Mouse (Mus musculus): ENCODE results near the gene Lamtor1. TPM values are rescaled to one million over a fixed set of nuclear protein-coding genes. Genes with fewer than 3 reads are reported as not detected.

Gene Lamtor1
- 100 to 1,000 TPM in 1 of 2 experiments, 10 to 100 TPM in 1; 94.3 to 103 TPM for total RNA-seq (2021)
- long read RNA-seq, experiment 1, transcript Lamtor1-203 (1 exons, 1,936 nt): minor isoform, 25 of 425 reads
- long read RNA-seq, experiment 1, transcript Lamtor1-201 (5 exons, 1,119 nt): major isoform, 146 of 425 reads
- long read RNA-seq, experiment 1, partial matches to known transcripts: 245 of 425 reads
- long read RNA-seq, experiment 1, other reads (novel, unspliced or antisense): 9 of 425 reads
- long read RNA-seq, experiment 2, transcript Lamtor1-203 (1 exons, 1,936 nt): minor isoform, 11 of 267 reads
- long read RNA-seq, experiment 2, transcript Lamtor1-201 (5 exons, 1,119 nt): major isoform, 104 of 267 reads
- long read RNA-seq, experiment 2, partial matches to known transcripts: 144 of 267 reads
- long read RNA-seq, experiment 2, other reads (novel, unspliced or antisense): 8 of 267 reads

DNA sequence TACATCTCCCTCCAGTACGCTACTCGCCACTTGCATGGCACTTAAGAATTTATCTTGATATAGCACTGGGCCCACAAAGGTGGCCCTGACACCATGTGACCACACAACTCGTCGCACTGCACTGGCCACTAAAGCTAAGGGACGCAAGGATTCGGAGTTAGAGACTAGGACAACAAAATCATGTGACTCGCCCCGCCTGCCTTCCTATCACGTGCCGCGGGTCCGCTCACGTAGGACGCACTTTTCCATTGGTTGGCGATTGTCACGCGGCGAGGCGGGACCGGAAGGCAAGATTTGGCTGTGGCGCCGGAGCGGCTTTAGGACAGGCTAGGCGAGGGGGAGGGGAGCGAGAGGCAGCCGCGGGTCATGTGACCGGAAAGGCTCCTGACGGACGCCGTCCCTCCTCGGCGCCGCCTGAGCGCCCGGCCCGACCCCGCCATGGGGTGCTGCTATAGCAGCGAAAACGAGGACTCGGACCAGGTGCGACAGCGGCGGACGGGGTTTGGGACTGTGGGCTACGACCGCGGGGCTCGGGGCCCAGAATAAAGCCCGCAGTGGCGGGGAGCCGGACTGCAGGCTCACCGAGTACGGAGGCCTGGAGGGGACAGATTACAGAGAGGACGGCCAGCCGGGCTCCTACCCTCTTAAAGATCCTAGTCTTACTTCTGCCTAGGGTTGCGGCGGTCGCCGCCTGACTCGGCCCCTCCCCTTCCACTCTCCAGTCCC, at the start of gene Lamtor1:
Gene Lamtor1, plus strand, starts transcription at position 344 of the 726 bp plus-strand sequence.
- peak; percentile 99 for DNase-seq

DNA sequence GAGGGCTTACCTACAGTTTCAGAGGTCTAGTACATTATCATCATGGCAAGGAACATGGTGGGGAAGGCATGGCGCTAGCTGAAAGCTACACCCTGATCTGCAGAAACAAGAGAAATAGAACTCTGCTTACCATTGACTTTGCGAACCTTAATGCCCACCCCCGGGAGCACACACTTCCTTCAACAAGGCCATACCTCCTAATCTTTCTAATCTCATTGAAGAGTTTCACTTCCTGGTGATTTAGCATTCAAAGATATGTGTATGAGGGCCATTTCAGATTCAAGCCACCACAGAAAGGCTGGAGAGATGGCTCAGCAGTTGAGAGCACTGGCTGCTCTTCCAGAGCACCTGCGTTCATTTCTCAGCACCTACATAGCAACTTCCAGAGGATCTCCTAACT, 48.6 kb upstream of the Lamtor1 start, which contains the start of gene Folr2:
Gene Folr2, minus strand, starts transcription at position 101 of the 400 bp plus-strand sequence.
- DNase-seq: no peak

DNA sequence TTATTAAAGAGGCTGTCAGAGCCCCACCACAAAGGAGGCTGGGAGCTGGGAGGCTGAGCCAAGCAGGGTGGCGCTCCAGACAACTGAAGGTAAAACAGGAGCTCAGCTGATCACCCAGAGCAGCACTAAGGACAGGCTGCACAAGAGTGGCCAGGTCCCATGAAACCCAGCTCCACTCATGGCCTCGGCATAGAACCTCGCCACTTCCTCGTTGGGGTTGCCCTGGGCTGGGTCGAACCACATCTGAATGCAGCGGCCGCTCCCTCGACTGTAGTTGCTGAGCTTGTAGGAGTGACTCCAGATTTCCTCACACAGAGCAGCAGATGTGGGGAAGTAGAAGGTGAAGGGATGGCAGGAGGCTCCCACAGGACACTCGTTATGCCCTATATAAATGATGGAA, 47.3 kb upstream of the Lamtor1 start:
- DNase-seq: no peak

DNA sequence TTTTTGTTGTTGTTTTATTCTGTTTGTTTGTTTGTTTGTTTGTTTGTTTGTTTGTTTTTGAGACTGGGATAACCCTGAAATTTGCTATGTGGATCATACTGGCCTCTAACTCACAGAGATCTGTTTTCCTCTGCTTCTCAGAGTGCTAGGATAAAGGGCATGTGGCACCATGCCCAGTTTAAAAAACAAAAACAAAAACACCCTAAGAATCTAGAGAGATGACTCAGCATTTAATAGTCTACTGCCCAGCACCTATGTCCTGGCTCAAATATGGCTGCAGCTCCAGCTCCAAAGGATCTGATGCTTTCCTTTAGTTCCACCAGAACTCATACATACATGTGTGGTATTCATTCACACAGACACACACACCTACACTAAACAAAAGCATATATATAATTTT, 44.7 kb upstream of the Lamtor1 start:
- no peak for DNase-seq

DNA sequence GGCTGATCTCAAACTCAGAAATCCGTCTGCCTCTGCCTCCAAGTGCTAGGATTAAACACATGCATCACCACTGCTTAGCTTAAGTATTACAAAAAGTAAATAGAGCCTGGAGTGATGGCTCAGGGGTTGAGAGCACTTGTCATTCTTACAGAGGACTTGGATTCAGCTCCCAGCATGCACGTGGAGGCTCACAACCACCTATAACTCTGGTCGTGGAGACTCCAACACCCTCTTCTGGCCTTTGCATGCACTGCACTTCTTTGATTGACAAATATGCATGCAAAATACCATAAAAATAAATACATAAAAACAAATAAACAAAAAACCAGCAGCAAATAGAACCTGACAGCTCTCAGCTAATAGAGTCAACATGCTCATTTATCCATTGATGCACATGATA, 43.4 kb upstream of the Lamtor1 start:
- DNase-seq: no peak

DNA sequence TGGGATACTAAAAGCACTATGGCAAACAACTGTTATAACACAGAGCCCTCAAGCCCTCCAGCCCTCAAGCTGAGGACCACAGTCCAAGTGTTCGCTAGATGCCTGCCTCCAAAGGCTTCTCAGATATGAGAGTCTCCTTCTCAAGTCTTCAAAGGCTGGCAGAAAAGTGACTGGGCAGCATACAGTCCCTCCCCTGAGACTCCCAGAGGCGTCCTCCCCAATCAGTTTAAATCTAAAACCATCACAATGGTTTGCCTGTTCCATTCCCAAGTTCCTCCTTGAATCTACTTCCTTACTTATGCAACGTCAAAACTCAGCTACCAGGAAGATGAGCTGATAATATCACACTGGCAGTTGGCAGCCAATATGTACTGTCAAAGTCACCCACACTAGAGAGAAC, 42.3 kb upstream of the Lamtor1 start, which contains the start of gene Anapc15:
Gene Anapc15, plus strand, starts transcription at position 301 of the 400 bp plus-strand sequence.
- no peak for DNase-seq

DNA sequence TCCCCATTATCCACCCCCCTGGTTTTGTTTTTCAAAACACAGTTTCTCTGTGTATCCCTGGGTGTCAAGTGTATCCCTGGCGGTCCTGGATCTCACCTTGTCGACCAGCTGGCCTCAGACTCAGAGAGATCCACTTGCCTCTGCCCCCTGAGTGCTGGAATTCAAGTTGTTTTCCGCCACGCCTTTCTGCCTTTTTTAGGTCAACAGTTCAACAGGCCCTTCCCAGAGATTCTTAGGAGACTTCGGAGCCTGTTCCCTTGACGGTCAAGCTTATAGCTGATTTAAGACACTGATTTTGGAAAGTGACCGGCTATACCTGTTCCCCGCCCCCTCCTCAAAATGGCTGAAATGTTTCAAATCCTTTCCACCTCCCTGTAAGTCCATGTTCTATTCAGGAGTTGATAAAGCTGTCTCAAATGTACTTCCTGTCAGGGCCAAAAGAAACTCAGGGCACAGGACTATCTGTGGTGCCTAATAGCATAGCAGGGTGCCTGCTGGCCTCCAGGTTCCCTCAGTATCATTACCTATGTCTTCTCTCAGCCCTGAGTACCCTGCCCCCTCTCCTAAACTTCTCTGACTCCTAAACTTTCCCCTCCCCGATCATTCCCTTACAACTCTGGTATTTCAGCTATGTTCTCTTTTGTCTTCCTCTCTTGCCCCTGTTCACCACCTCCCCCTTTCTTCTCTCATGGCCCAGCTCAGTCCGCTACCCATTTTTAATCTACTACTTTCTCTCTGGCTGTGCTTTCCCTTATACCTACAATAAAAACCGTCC, 39.0 kb upstream of the Lamtor1 start:
- DNase-seq: no peak

DNA sequence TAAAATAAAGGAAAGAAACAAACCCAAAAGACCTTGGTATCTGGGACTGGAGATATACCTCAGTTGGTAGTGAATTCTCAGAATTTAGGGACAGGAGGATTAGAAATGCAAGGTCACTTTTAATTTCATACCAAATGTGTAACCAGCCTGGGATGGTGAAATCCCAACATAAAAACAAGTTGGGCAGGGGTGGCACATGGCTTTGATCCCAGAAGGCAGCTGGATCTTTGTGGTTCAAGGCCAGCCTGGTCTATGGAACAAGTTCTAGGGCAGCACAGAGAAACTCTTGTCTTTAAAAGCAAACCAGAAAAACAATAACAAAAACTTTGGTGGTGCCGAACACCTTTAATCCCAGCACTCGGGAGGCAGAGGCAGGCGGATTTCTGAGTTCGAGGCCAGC, 38.2 kb upstream of the Lamtor1 start:
- DNase-seq: no peak

DNA sequence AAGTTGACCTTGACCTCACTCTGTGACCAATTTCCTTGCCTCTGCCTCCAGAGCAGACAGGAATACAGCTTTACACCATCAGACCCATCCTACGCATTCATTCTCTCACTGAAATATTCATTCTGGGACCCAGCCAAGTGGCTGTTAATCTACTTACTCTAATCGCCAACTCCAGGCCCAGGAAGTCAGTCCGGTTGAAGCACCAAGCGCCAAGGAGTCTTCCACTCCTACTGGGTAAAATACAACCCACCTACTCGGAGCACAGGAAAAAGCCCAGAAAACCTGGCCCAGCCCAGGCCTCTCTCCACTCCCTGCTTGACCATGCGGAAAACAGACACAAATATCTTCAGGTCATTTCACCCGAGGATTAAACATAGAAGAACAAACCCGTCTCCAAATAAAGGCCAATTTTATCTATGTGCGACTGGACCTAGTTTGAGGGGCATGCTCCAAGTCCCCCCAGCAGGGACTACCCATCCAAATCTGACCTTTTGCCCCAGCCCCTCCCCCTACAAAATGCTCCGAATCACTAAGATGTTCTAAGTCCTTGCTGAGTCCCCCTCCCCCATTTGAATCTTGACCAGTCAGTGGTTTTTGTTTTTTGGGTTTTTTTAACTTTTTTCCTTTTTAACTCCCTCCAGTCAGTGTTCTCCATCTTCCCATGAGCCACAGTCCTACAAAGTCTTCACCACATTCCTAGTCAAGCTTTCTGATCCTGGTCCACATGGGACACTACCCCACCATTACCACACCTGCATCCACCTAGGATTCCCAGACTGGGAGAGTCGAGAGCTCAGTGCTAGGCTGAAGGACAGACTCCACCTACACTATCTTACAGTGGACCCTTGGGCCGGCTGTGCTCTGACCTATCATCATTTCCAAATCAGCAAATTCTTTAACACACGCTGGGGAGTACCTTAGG, 37.2 kb upstream of the Lamtor1 start:
- no peak for DNase-seq

DNA sequence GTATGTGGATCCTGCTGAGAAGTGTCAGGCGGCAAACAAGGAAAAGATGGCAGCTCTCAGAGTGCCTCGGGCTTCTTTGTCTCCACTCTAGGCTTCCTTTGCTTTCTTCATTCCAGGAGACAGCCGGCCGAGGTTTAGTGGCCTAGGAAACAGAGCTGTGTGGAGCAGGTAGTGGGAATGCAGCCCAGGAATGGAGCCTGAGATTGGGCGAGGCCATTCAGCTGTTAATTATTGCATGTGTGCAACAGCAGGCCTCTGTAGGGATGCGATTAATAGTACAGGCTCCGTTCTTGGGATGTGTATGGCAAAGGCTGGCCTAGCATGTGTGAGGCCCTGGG, 36.6 kb upstream of the Lamtor1 start:
- no peak for DNase-seq

DNA sequence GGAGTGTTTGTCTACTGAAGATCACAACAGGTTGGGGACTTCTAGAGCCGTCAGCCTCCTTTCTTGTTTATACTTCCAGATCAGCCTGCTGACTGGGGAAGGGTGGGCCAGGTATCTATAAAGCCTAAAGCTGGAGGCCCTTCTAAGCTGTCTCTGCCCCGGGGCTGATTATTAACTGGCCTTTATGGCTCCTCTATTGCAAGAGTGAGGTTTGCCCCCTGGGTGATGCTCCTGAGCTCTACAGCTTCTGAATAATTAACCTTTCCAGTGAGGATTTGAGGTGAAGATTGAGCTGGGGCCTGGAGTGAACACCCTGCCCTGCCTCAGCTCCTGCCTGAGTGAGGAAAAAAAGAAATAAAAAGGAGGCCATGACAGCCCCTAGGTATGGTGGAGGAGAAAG, 35.1 kb upstream of the Lamtor1 start, which contains the start of gene Folr1:
Gene Folr1, minus strand, starts transcription at position 160 of the 400 bp plus-strand sequence.
- no peak for DNase-seq

DNA sequence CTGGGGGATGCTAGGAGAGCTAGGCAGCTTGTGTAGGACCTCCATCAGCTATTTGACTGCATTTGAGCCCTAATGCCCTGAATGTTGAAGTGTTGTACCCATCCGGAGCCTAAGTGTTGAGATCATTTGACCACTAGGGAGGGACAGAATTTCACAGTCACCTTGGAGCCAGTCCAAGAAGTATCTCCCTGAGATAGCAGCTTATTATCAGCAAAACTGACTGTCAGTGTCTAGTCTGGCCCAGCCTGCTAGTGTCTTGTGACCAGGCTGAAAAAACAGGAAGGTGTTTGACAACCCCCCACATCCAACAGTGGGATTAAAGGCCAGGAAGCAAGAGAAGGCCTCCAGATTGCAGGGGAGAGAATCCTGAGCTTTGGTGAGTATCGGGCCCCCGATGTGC, 34.4 kb upstream of the Lamtor1 start:
- DNase-seq: no peak

DNA sequence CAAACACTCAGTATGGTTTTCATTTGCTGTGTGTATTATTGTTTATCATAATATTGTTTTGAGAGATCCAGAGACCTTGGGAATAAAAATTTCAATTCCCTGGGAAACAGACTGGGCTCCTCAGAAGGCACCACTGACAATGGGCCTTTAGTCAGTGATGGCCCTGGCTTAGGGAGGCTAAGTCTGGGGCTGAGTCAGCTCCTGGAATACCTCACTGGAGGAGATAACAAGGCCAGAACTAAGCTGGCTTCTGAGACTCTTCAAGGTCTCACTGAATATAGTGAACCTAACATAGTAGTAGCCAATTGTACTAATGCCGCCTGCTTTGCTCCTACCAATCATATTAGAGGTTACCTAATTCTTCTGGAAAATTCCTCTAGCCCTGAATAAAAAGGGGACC, 29.7 kb upstream of the Lamtor1 start:
- no peak for DNase-seq

DNA sequence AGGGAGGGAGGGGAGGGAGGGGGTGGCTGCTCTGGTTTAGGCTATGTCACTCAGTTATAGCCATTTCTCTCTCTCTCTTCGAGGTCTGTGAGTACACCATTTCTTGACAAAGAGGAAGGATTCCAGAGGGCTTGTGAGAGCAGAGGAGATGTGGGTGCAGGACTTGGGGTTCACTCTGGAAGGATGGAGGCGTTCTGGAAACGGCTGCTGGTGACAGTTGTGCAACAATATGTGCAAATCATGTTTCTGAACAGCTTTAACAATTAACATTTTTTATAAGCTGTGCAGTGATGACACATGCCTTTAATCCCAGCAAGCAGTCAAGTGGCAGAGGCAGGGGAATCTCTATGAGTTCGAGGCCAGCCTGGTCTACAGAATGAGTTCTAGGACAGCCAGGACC, 24.8 kb upstream of the Lamtor1 start:
- no peak for DNase-seq

DNA sequence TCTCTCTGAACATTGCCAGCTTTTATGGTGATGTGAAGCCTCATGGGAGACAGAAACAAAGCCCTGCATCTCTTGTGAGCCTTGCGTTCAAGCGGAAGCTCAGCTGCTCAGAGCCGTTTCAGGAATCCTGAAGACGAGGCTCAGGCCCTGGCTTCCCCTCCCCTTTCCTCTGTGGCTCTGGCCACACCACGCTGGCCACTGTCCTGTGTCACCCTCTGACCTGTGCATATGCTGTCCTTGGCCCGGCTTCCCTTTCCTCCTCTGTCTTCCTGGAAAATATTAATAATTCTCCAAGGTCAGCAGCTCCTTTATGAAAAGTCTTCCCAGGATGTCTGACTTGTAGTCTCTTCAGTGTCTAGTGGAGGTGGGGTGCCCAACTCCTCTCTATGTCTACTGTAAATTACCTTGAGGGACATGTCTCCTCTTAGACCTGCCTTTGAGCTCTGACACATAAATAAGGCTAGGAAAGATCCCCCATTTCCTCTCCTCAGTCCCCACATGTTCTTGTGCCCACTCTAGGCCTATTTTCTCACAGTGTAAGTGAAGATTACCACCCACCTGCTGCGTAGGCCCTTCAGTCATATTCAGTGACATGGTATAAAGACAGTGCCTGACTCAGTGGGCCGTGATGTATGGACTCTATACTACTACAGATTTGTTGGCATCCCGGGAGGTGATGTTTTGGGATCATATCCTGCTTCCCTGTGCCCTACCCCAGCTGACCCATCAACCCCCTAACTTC, 23.1 kb upstream of the Lamtor1 start:
- DNase-seq: no peak

DNA sequence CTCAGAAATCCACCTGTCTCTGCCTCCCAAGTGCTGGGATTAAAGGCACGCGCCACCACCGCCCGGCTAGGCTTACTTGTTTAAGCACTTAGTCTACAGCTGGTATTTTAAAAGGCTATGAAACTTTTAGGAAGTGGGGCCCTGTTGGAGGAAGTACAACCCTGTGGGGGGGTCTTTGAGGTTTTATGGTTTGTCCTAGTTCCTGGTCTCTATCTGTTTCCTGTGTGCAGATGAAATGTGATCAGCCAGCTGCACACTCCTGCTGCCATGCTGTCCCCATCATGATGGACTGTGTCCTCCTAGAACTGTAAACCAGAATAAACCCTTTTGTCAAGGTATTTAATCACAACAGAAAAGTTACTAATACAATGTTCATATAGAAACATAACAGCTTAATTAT, 21.5 kb upstream of the Lamtor1 start:
- no peak for DNase-seq

DNA sequence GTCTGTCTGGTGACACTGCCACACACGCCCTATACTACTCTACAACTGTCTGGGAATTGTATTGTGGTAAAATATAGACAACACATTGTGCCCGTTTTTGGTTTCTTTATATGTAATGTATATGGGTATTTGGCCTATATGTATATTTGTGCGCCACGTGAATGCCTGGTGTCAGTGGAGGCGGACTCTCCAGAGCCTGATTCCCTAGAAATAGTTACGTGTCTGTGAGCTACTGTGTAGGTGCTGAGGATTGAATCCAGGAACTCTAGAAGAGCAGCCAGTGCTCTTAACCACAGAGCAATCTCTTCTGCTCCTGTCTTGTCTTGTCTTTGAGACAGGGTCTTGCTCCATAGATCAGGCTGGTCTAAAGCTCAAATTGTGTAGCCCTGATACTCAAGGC, 19.4 kb upstream of the Lamtor1 start:
- DNase-seq: no peak

DNA sequence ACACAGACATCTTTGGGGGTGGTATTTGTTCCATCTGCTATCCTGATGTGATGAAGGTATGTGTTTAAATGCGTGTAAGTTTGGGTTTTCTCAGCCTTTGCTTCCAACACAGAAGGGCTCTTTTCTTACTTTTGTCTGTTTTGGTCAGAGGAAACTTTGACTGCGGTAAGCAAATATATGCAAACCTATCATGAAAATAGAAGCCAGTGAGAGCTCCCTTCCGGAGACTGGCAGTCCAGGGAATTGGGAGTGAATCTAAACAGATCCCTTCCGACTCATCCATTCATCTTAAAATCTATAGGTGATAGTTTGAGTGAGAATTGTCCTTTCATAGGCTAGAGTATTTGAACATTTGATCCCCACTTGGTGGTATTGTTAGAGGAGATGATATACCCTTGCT, 17.2 kb upstream of the Lamtor1 start:
- DNase-seq: no peak

DNA sequence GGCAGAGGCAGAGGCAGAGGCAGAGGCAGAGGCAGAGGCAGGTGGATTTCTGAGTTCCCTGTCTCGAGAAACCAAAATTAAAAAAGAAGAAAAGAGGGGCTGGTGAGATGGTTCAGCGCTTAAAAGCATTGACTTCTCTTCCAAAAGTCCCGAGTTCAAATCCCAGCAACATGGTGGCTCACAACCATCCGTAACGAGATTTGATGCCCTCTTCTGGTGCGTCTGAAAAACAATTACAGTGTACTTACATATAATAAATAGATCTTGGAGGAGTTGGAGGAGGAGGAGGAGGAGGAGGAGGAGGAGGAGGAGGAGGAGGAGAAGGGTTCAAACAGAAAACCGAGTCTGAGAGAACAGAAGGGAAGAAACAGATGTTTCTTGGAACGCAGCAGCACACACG, 10.0 kb upstream of the Lamtor1 start:
- DNase-seq: no peak

DNA sequence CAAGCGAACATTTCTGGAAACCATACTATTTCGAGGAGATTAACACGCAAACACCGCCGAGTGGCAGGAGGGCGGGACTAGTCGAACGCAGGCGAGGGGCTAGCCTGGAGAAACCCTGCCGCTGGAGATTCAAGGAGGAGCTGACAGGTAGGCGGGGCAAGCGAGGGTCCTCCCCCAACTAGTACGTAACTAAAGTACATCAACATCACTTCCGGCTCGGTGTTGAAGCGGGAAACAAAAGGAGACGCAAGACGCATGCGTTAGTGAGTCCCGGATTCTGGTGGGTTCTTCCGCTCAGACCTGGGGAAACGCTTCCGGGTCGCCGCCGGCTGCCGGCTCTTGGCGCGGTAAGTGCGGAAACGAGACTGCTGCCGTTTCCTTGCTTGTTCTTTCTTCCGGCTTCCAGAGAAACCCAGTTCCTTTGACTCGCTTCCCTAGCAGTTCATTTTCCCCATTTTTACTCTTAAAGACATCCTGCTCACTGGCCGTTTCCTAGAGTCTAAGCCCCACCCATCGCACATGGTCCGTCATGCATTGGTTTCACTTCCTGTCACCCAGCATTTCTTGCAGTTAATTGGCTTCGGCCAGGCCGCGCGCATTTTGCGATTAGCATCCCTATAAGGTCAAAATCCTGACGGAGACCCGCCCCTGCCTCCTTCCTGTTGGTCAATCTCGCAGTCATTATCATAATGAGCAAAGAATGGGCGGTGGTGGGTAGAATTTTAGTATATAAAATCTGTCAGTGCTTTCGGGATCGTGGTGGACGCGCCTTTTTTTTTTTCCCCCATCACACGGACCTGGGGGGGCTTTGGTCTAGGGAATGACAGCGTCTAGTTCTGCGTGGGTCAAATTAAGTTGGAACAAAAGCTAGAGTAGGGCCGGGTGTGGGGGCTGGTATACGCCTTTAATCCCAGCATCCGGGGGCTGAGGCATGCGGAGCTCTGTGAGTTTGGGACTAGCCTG, 9.3 kb upstream of the Lamtor1 start:
- peak; percentile 95 for DNase-seq

Measured in gastrocnemius, postnatal 25 days (tissue).